Comparison of ENCODE assay signal across 9 mouse cellular contexts in genomic region chr12:81619302-81619701, GRCm38 (mm10). TPM values are rescaled to one million over a fixed set of nuclear protein-coding genes. Genes with fewer than 3 reads are reported as not detected.
DNase-seq lines count a peak whose midpoint lies in the region; ATAC-seq and TF ChIP-seq lines count a peak whose summit lies in the region.
"Had no signal": no experiment of that assay in that cellular context is flagged by ENCODE, and none has a peak within 500 bp of the region (broad histone marks: within the 10 kb centered on the region; RNA-seq: fewer than 3 reads in every experiment).

No protein-coding gene starts in this region.

- H3K27me3 ChIP-seq in liver, embryonic 12.5 days (replicated peaks), result peaks cover 21% of the 10 kb centered on the region
- H3K27me3 ChIP-seq in forebrain, postnatal 0 days (ENCODE audit: insufficient read depth, low read length), result no peaks in the 10 kb centered on the region
- H3K27me3 ChIP-seq in kidney, adult 2 months (replicated peaks; ENCODE audit: control insufficient read depth, insufficient read depth, low read length), result no peaks in the 10 kb centered on the region
- no peaks in the 10 kb centered on the region for H3K27me3 ChIP-seq in limb, embryonic 11.5 days (ENCODE audit: control insufficient read depth, insufficient read depth, low read length)

- peak; percentile 50 for DNase-seq in liver
- peak; percentile 39 for DNase-seq in c-Kit-positive CD71-positive TER-119-positive erythroid progenitor cells, embryonic 14.5 days (ENCODE audit: low spot score)
- peak; percentile 88 for DNase-seq in forebrain, postnatal 0 days
- DNase-seq in kidney, adult 2 months, result peak; percentile 79
- peak; percentile 85 for DNase-seq in limb, embryonic 11.5 days (ENCODE audit: low spot score)
- DNase-seq in thymus, postnatal 10 days (ENCODE audit: low spot score in 2 of 2), result peak; percentile 21 to 66

- WGBS in liver, embryonic 12.5 days (ENCODE audit: insufficient replicate concordance), result 8% methylated on average over 5 of the region's 5 CpGs
- WGBS in forebrain, postnatal 0 days, result 8% methylated on average over 5 of the region's 5 CpGs
- 6% methylated on average over 5 of the region's 5 CpGs for WGBS in kidney, adult 2 months
- WGBS in limb, embryonic 11.5 days, result 20% methylated on average over 5 of the region's 5 CpGs

- no peak for TF ChIP-seq POLR2A in kidney, adult 2 months (IDR thresholded peaks at IDR 0.05; ENCODE audit: low read depth, low read length)

- no peaks in the 10 kb centered on the region for H3K36me3 ChIP-seq in liver, embryonic 12.5 days
- no peaks in the 10 kb centered on the region for H3K36me3 ChIP-seq in forebrain, postnatal 0 days (ENCODE audit: insufficient read depth)
- H3K36me3 ChIP-seq in kidney, adult 2 months (ENCODE audit: control insufficient read depth, insufficient read depth, low read length), result no peaks in the 10 kb centered on the region
- H3K36me3 ChIP-seq in limb, embryonic 11.5 days (ENCODE audit: control insufficient read depth, insufficient read depth, low read length), result no peaks in the 10 kb centered on the region

- TF ChIP-seq CTCF in forebrain, postnatal 0 days (IDR thresholded peaks at IDR 0.05; ENCODE audit: low read depth), result peak; percentile 94
- TF ChIP-seq CTCF in kidney, adult 2 months (conservative IDR thresholded peaks at IDR 0.05; ENCODE audit: insufficient read depth, insufficient read length, low read depth, low read length), result peak; percentile 66

- H3K4me2 ChIP-seq in liver, embryonic 12.5 days, result no peak overlapping the region
- no peak overlapping the region for H3K4me2 ChIP-seq in forebrain, postnatal 0 days (ENCODE audit: low read depth)
- no peak overlapping the region for H3K4me2 ChIP-seq in limb, embryonic 11.5 days (ENCODE audit: low read depth, severe bottlenecking)

- no peak overlapping the region for H3K9ac ChIP-seq in liver, embryonic 12.5 days
- no peak overlapping the region for H3K9ac ChIP-seq in forebrain, postnatal 0 days
- no peak overlapping the region for H3K9ac ChIP-seq in limb, embryonic 11.5 days (ENCODE audit: low read length)

- H3K27ac ChIP-seq in liver, embryonic 12.5 days, result no peak overlapping the region
- H3K27ac ChIP-seq in forebrain, postnatal 0 days (ENCODE audit: low read depth, low read length), result no peak overlapping the region
- no peak overlapping the region for H3K27ac ChIP-seq in kidney, adult 2 months (ENCODE audit: insufficient read depth, low read depth, low read length)
- H3K27ac ChIP-seq in limb, embryonic 11.5 days (replicated peaks; ENCODE audit: low read depth, low read length), result no peak overlapping the region

- no peaks in the 10 kb centered on the region for H3K4me1 ChIP-seq in liver, embryonic 12.5 days
- H3K4me1 ChIP-seq in forebrain, postnatal 0 days (ENCODE audit: insufficient read depth), result no peaks in the 10 kb centered on the region
- no peaks in the 10 kb centered on the region for H3K4me1 ChIP-seq in kidney, adult 2 months (ENCODE audit: control insufficient read depth, insufficient read depth, low read length)
- no peaks in the 10 kb centered on the region for H3K4me1 ChIP-seq in limb, embryonic 11.5 days (ENCODE audit: control insufficient read depth, insufficient read depth, low read length)

- H3K9me3 ChIP-seq in liver, embryonic 12.5 days (replicated peaks), result no peaks in the 10 kb centered on the region
- no peaks in the 10 kb centered on the region for H3K9me3 ChIP-seq in forebrain, postnatal 0 days (ENCODE audit: low read length)
- no peaks in the 10 kb centered on the region for H3K9me3 ChIP-seq in limb, embryonic 11.5 days (ENCODE audit: control insufficient read depth, low read length)

- ATAC-seq in liver, embryonic 12.5 days, result no peak
- peak; percentile 64; the same call in 1 of the 2 replicates for ATAC-seq in forebrain, postnatal 0 days
- ATAC-seq in limb, embryonic 11.5 days (ENCODE audit: insufficient number of reproducible peaks, low FRiP score, low TSS enrichment, low read depth), result no peak
- peak; percentile 73 for ATAC-seq in neutrophil, adult 5-6 weeks (ENCODE audit: extremely low read depth, insufficient number of reproducible peaks, low FRiP score, poor library complexity, severe bottlenecking)

- no peak overlapping the region for H3K4me3 ChIP-seq in liver, embryonic 12.5 days
- H3K4me3 ChIP-seq in forebrain, postnatal 0 days (ENCODE audit: low read depth, low read length), result no peak overlapping the region
- H3K4me3 ChIP-seq in kidney, adult 2 months (ENCODE audit: insufficient read depth, low read depth, low read length), result no peak overlapping the region
- H3K4me3 ChIP-seq in limb, embryonic 11.5 days (ENCODE audit: low read depth, low read length), result no peak overlapping the region
- H3K4me3 ChIP-seq: erythroblast, embryonic 14.5 days had no signal

RNA-seq across cellular contexts. Expression of gene Ttc9, which starts 11.7 kb away (rescaled TPM):
- polyA plus RNA-seq in liver, embryonic 12.5 days (2016; fragmentation: Nextera tagmentation; extraction: Ambion mirVana), result 0.12 and 0.33 TPM in 2 replicates
- 54.6 and 64.0 TPM in 2 replicates for total RNA-seq in forebrain, postnatal 0 days (2014; rRNA removed)
- 18.7 and 19.5 TPM in 2 replicates for polyA plus RNA-seq in forebrain, postnatal 0 days (2015; fragmentation: Nextera tagmentation; extraction: Ambion mirVana)
- 0.73 and 0.97 TPM in 2 replicates for polyA plus RNA-seq in kidney, adult 2 months (2012; rRNA removed)
- 0.35 and 0.54 TPM in 2 replicates for polyA plus RNA-seq in limb, embryonic 11.5 days (2014; fragmentation: Nextera tagmentation; extraction: Ambion mirVana)
- 0.37 TPM in 1 of 2 replicates, not detected in the other for total RNA-seq in neutrophil, adult 5-6 weeks (2017)
- polyA plus RNA-seq: erythroblast, embryonic 14.5 days had no signal

RNA-seq across cellular contexts. Expression of gene Med6, which starts 24.5 kb away (rescaled TPM):
- polyA plus RNA-seq in liver, embryonic 12.5 days (2016; fragmentation: Nextera tagmentation; extraction: Ambion mirVana), result 45.9 and 48.1 TPM in 2 replicates
- 33.9 and 43.2 TPM in 2 replicates for total RNA-seq in forebrain, postnatal 0 days (2014; rRNA removed)
- 34.6 and 39.3 TPM in 2 replicates for polyA plus RNA-seq in forebrain, postnatal 0 days (2015; fragmentation: Nextera tagmentation; extraction: Ambion mirVana)
- 6.2 and 8.6 TPM in 2 replicates for polyA plus RNA-seq in kidney, adult 2 months (2012; rRNA removed)
- 98.9 and 99.5 TPM in 2 replicates for polyA plus RNA-seq in limb, embryonic 11.5 days (2014; fragmentation: Nextera tagmentation; extraction: Ambion mirVana)
- total RNA-seq in neutrophil, adult 5-6 weeks (2017), result 49.2 and 52.9 TPM in 2 replicates

RNA-seq across cellular contexts. Expression of gene Adam21, which starts 51.0 kb away (rescaled TPM):
- polyA plus RNA-seq in liver, embryonic 12.5 days (2016; fragmentation: Nextera tagmentation; extraction: Ambion mirVana), result 0.06 and 0.14 TPM in 2 replicates
- 1.2 and 1.4 TPM in 2 replicates for total RNA-seq in forebrain, postnatal 0 days (2014; rRNA removed)
- 0.31 and 0.38 TPM in 2 replicates for polyA plus RNA-seq in forebrain, postnatal 0 days (2015; fragmentation: Nextera tagmentation; extraction: Ambion mirVana)
- polyA plus RNA-seq in kidney, adult 2 months (2012; rRNA removed), result 0.02 and 0.04 TPM in 2 replicates
- polyA plus RNA-seq in limb, embryonic 11.5 days (2014; fragmentation: Nextera tagmentation; extraction: Ambion mirVana), result 0.24 and 0.32 TPM in 2 replicates
- 0.12 and 0.47 TPM in 2 replicates for total RNA-seq in neutrophil, adult 5-6 weeks (2017)
- polyA plus RNA-seq: erythroblast, embryonic 14.5 days had no signal

Comparison
In these comparisons a context has a peak if more than half of its experiments do, and no peak if none do; other contexts are left out.
1. ATAC-seq: peak in forebrain, postnatal 0 days (single experiment) and neutrophil, adult 5-6 weeks (single experiment); none in liver, embryonic 12.5 days (single experiment) and limb, embryonic 11.5 days (single experiment).
2. RNA of gene Ttc9, which starts 11.7 kb away (polyA plus RNA-seq): 18.7 to 19.5 TPM in forebrain, postnatal 0 days; 0.73 to 0.97 TPM in kidney, adult 2 months, 0.35 to 0.54 TPM in limb, embryonic 11.5 days and 0.12 to 0.33 TPM in liver, embryonic 12.5 days; every median in the first group is over 10 times any median in the second.
3. Peak in every context shown above with its lines, with median percentiles within 50 percentile points of each other: DNase-seq.